Mouse (Mus musculus): Measurements from ENCODE around the gene Rpl13a.
"Not testable (repeated sequence)": the region's sequence is repeated elsewhere in the genome, so short reads cannot be mapped to it uniquely, and the experiment has no call there.

Rpl13a gene

GRCm38 (mm10) chr7:45135370-45135769 lies 6.8 kb upstream of the Rpl13a start:
- DNase-seq (ENCODE audit: low spot score): no peak

- peak; percentile 51 for DNase-seq (ENCODE audit: low spot score)
Observed at GRCm38 (mm10) chr7:45134544-45135026, 6.0 kb upstream of the Rpl13a start.

- no peak for DNase-seq (ENCODE audit: low spot score)
Observed at GRCm38 (mm10) chr7:45133446-45134159, 5.0 kb upstream of the Rpl13a start.

DNA sequence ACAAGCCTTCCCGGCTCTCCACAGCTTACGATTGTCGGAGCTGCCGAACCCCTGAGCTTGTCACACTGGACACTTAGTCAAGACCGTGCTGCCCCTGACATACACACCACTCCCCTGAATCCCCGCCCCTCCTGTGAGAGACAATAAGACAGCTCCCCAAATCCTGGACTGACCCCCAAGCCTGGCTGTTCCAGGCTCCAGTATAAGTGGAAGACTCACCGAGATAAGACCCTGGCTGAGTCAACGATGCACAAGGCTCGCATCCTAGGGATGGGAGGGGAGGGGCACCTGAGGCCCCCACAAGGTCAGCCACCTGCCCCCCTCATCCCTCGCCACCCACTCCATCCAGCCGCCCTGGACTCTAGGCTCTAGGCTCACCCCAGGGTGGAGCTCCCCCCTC lies 3.3 kb upstream of the Rpl13a start:
- no peak for DNase-seq (ENCODE audit: low spot score)

DNA sequence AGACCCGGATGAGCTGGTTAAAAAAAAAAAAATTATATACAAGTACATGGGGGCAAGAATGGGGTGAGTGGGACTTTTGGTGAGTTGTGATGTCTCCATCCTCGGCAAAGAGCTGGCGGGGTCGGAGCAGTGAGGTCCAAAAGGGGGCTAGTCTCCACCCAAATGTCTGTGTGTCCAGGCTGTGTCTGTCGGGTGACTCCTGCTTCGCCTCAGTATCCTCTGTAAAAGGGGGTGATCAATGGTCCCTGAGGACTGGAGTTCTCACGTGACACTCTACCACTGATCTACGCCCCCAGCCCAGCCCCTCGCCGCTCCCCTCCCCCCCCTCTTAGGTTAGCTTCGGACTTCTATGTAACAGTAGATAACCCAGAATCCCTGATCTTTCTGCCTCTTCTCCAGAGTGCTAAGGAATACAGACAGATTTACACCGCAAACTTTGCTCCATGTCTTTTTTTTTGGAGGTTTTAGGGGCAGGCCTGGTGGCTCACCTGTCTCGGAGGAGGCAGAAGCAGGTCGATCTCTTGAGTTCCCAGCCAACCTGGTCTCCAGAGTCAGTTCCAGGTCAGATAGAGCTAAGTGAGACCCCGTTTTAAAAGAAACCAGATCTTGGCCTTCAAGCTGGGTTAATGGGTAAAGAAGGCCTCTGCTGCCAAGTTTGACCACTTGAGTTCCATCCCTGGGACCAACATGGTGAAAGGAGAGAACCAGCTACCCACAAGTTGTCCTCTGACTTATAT lies 1.4 kb upstream of the Rpl13a start:
- DNase-seq (ENCODE audit: low spot score): no peak

DNA sequence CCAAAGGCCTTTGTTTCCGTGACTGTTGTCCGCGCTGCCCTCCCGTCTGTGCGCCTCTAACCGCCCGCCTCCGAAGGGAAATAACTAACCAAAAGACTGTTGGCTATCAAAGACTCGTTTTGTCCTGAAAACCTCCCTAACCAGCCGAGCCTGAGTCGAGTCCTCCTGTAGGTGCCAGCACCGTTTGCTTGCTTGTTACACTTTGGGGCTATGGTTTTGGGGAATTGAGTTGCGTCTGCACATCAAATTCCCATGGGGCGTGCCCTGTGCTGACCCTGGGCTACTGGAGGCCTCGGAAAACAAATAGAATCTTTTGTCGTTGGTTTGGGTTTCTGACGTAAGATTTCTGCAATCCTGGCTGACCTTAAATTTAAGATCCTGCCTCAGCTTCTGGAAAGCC lies 757 bp upstream of the Rpl13a start:
- no peak for DNase-seq (ENCODE audit: low spot score)

DNA sequence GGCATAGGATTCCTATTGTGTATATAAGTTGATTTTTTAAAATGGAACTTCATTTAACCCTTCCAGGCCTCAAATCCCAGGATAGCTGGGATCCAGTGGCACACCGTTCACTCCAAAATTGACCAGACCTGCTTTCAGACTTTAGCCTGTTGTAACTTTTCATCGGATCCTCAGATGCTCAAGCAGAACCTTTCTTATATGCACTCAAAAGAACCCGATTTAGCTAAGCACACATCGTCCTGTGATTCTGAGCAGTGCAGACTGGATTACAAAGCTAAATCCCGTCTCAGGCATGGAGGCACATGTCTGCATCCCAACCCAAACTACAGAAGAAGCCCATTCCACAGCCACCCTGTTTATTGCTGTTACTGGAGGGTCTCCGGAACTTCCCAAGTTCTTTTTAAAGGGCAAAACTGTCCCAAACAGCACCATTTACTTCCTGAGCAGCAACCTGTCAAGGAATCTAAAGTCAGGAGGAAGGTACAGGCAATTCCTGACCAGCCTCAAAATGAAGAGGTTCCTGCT lies 799 bp downstream of the Rpl13a start:
- no peak for DNase-seq (ENCODE audit: low spot score)

DNA sequence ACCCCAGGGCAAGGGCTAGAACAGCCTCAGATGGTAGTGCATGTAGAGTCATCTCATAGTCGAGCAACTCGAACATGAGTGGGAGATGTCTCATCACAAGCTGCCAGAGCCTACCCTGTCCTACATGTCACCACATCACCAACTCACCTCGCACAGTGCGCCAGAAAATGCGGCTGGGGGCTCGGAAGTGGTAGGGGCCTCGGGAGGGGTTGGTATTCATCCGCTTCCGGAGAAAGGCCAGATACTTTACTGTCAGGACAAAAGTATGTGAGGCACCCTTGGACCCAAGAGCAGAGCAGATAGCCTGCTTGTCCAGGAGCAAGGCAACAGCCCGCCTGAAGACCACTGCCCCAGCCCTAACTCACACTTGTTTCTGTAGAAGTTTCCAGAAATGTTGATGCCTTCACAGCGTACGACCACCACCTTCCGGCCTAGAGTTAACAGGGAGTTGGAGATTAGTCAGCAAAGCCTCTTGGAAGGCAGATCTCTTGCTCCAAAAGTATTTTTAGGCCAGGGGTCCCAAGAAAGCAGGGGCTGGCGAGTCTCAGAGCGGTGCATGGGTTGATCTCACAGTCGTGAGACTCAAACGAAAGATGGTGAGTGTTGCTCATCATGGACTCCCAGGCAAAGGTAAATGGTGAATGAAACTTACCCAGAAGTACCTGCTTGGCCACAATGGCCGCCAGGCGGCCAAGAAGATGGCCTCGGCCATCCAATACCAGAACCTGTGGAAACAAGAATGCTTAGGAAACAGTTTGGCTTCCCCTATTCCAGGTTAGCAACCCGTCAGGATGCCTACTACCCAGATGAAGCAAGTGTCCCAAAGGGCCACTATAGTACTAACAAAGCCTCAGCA lies 1.5 kb downstream of the Rpl13a start:
- no peak for DNase-seq (ENCODE audit: low spot score)

DNA sequence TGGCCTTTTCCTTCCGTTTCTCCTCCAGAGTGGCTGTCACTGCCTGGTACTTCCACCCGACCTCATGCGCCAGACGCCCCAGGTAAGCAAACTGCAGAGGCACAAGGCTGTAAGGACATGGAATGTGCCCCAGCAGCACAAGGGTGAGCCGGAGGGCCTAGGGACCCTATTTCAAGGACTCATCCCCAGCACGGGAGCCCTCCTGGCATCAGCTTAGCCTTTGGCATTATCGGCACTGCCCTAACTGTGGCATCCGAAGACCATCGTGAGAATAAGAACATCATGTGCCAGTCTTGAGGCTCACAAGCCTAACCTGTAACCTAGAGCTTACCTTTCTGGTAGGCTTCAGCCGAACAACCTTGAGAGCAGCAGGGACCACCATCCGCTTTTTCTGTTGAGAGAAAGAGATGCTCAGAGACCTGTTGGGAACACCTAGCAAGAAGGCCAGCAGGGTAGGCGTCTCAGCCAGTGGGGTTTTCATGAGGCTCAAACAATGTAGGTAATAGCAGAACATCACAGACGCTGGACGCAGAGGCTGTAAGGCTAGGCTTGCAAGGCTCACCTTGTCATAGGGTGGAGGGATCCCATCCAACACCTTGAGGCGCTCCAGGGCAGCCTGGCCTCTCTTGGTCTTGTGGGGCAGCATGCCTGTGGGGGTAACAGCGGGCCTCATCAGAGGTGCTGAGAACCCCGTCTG lies 2.3 kb downstream of the Rpl13a start:
- no peak for DNase-seq (ENCODE audit: low spot score)

DNA sequence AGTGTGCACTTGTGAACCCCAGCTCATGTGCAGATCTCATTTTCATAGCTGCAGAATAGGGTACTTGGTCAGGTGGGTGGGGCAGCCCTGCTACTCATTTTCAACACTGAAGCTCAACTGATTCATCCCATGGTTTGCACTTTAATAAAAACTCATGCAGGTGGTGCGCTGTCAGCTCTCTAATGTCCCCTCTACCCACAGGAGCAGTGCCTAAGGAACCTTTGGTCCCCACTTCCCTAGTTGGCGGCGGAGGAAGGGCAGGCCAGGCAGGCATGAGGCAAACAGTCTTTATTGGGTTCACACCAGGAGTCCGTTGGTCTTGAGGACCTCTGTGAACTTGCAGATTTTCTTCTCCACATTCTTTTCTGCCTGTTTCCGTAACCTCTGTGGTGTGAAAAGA lies 2.9 kb downstream of the Rpl13a start:
- not testable (repeated sequence) for DNase-seq (ENCODE audit: low spot score)

DNA sequence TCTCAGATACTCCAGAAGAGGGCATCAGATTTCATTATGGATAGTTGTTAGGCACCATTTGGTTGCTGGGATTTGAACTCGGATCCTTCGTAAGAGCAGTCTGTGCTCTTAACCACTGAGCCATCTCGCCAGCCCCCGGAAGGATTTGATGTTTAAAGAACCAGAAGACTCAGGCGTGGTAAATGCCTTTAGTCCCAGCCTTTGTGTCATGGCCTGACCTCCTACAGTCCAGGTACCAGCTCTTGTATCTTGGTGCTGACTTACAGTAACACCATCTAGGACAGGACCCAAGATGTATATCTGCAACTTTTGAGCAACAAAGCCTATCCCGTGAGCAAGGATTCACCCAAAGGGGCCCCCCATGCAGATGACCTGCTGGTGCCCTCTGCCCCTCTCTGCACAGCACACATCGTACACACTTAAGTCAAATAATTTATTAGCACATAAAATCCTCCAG lies 3.4 kb downstream of the Rpl13a start:
- no peak for DNase-seq (ENCODE audit: low spot score)

DNA sequence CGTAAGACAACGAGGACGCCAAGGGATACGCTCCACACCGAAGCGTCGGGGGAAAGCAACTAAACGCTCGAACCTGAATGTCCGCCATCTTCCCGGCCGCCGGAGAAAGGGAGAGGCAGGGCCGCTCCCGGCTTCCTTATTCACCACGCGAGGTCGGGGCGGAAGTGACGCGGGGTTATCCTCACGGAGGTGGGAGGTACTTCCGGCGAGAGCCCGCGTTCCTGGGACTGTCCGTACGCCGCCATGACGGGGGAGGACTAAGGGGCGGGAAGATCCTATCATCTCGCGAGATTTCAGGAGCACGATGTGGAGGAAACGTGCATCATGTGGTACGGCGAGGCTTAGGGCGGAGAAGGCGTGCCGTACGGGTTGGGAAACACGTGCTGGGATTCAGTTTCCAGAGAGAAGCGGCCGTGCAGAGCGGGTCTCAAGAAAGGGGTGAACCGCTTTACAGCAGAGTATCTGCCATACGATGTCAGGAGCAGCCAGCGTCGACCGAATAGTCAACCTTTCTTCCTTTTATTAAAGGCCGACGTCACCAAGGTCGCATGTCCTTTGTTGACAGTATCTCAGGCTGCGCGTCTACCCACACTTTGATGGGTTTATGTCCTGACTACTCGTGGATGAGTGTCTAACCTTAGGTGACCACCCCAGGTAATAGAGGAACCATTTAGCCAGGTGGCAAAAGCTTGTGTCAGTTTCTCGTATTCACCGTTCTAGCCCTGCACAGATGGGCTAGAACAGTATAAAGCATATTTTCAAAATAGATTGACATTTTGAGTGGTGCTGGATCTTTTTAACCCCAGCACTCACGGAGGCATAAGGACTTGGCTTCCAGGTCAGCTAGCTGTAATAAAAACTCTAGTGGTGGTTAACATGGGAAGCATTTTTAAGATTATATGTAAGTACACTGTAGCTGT lies 4.1 kb downstream of the Rpl13a start, which contains the start of gene Rps11:
TSS of gene Rps11 (minus strand) at position 216 of the 920 bp plus-strand sequence.
- peak; percentile 99 for DNase-seq (ENCODE audit: low spot score)

GRCm38 (mm10) chr7:45123186-45123570 lies 5.4 kb downstream of the Rpl13a start:
- DNase-seq (ENCODE audit: low spot score): peak; percentile 44

GRCm38 (mm10) chr7:45122561-45123185 lies 5.9 kb downstream of the Rpl13a start:
- no peak for DNase-seq (ENCODE audit: low spot score)

- no peak for DNase-seq (ENCODE audit: low spot score)
Observed at GRCm38 (mm10) chr7:45121966-45122365, 6.6 kb downstream of the Rpl13a start.

GRCm38 (mm10) chr7:45121404-45121803 lies 7.2 kb downstream of the Rpl13a start:
- peak; percentile 93 for DNase-seq (ENCODE audit: low spot score)

DNA sequence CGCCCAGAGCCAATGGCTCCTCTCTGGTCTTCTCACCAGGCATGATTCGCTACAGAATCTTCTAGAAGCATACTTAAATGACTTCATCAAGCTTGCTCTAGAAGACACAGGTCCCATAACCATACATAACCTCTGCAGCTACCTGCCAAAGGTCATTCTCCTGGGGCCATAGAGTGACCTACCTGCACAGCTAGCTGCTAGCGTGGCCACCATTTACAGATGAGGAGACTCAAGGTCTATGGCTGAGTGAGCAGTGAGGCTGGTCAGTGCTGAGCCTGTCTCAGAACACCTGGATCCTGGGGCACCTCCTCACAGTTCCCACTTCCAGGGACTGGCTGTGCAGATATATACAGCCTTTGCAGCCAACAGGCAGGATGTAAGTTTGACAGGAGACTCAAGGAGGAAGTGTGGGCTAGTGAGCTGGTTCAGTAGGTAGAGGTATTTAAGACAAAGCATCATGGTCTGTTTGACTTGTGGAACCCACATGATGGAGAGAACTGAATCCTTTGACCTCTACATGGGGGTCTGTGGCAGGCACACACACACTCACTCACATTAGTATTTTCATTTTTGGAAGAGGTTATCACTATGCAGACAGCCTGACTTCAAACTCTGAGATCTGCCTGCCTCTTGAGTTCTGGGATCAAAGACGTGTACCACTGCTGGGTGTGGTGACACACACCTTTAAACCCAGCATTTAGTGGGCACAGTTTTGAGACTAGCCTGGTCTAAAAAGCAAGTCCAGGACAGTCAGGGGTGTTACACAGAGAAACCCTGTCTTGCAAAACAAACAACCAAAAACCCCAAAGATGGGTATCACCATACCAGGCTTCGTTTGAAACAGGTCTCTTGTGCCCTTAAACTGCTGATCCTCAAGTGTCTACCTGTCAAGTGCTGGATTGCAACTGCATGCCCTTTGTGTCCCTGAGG lies 8.5 kb downstream of the Rpl13a start:
- no peak for DNase-seq (ENCODE audit: low spot score)

DNA sequence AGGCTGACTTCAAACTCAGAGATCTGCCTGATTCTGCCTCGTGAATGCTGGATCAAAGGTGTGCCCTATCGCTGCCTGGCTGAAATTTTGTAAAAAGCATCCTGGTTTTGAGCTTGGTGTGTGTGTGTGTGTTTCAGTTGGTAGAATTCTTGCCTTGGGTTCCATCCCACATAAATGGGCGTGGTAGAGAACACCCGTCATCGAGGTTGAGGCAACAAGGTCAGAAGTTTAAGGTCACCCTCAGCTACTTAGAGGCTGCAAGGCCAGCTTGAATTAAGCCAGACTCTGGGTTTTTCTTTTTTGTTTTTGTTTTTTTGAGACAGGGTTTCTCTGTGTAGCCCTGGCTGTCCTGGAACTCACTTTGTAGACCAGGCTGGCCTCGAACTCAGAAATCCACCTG lies 10.2 kb downstream of the Rpl13a start:
- DNase-seq (ENCODE audit: low spot score): no peak

GRCm38 (mm10) chr7:45117566-45117965 lies 11.0 kb downstream of the Rpl13a start:
- DNase-seq (ENCODE audit: low spot score): no peak

Data from T-cell, adult 2 months (primary cell).